Mouse (Mus musculus) cerebellum, postnatal 10 days (tissue): ENCODE measurements at regions not wholly inside any gene's neighbourhood (a gene's known extent, or its start where the extent isn't known, plus 50 kb on each side); places are given as distances from the start of the nearest gene placed in this dataset.
"Not testable (repeated sequence)": the region's sequence is repeated elsewhere in the genome, so short reads cannot be mapped to it uniquely, and the experiment has no call there.

Experiments
- DNase-seq, 2 experiments: peaks; one replicate each; pipeline ENCODE4 v3.0.0; 2021; ENCODE audit warnings: mixed read lengths in 2 of 2

GRCm38 (mm10) chr15:26953818-26954385, 58.5 kb upstream of the Fbxl7 start:
- no peak for DNase-seq

- DNase-seq = no peak
These were observed 63.6 kb upstream of the Fbxl7 start for GRCm38 (mm10) chr15:26958980-26959379.

GRCm38 (mm10) chr15:26968392-26969025, 73.1 kb upstream of the Fbxl7 start:
- no peak for DNase-seq

- peak in 1 of 2 experiments; percentile 5 for DNase-seq
These were observed 75.4 kb upstream of the Fbxl7 start for GRCm38 (mm10) chr15:26970770-26971169.

GRCm38 (mm10) chr15:26993054-26993453, 97.7 kb upstream of the Fbxl7 start:
- DNase-seq = no peak

- DNase-seq = no peak
These were observed 113.7 kb upstream of the Fbxl7 start for GRCm38 (mm10) chr15:27009069-27009468.

GRCm38 (mm10) chr15:27013906-27014658, 118.7 kb upstream of the Fbxl7 start:
- no peak for DNase-seq

GRCm38 (mm10) chr15:27014659-27014974, 119.2 kb upstream of the Fbxl7 start:
- no peak for DNase-seq

GRCm38 (mm10) chr15:27020471-27020870, 125.1 kb upstream of the Fbxl7 start:
- no peak for DNase-seq

GRCm38 (mm10) chr15:27033261-27033660, 137.9 kb upstream of the Fbxl7 start:
- DNase-seq = peak; percentile 9 to 31

GRCm38 (mm10) chr15:27043788-27044187, 148.4 kb upstream of the Fbxl7 start:
- peak; percentile 71 to 78 for DNase-seq

GRCm38 (mm10) chr15:27050673-27051072, 155.3 kb upstream of the Fbxl7 start:
- DNase-seq = no peak

GRCm38 (mm10) chr15:27063456-27063855, 168.1 kb upstream of the Fbxl7 start:
- DNase-seq = peak; percentile 67 to 71

- DNase-seq = peak; percentile 96 to 97
These were observed 168.6 kb upstream of the Fbxl7 start for GRCm38 (mm10) chr15:27063971-27064370.

- peak in 1 of 2 experiments; percentile 16 for DNase-seq
These were observed 172.3 kb upstream of the Fbxl7 start for GRCm38 (mm10) chr15:27067691-27068090.

- DNase-seq = no peak
These were observed 182.5 kb upstream of the Fbxl7 start for GRCm38 (mm10) chr15:27077926-27078325.

GRCm38 (mm10) chr15:27082826-27083225, 187.4 kb upstream of the Fbxl7 start:
- no peak for DNase-seq

GRCm38 (mm10) chr15:27083596-27083995, 188.2 kb upstream of the Fbxl7 start:
- DNase-seq = peak; percentile 35 to 55

GRCm38 (mm10) chr15:27089155-27089554, 193.8 kb upstream of the Fbxl7 start:
- no peak for DNase-seq

GRCm38 (mm10) chr15:27094102-27094501, 198.7 kb upstream of the Fbxl7 start:
- DNase-seq = no peak

GRCm38 (mm10) chr15:27095231-27095630, 199.9 kb upstream of the Fbxl7 start:
- no peak for DNase-seq

GRCm38 (mm10) chr15:27101610-27102009, 206.2 kb upstream of the Fbxl7 start:
- DNase-seq = not testable (repeated sequence)

GRCm38 (mm10) chr15:27109130-27109529, 213.8 kb upstream of the Fbxl7 start:
- no peak for DNase-seq

- DNase-seq = no peak
These were observed 234.3 kb upstream of the Fbxl7 start for GRCm38 (mm10) chr15:27129697-27130096.
